In genomic region chr5:30113881-30114760, GRCm38 (mm10) we compare ENCODE assay signal across 8 mouse cellular contexts. TPM values are rescaled to one million over a fixed set of nuclear protein-coding genes. Genes with fewer than 3 reads are reported as not detected.
DNase-seq lines count a peak whose midpoint lies in the region; ATAC-seq and TF ChIP-seq lines count a peak whose summit lies in the region.

No protein-coding gene starts in this region.

- TF ChIP-seq POLR2A in bone marrow macrophage, adult 2 months (IDR thresholded peaks at IDR 0.05; ENCODE audit: borderline replicate concordance, low read depth, low read length): no peak

- H3K4me2 ChIP-seq in forebrain, embryonic 14.5 days (ENCODE audit: low read length): peak overlapping the region; percentile 69
- H3K4me2 ChIP-seq in lung, postnatal 0 days (replicated peaks; ENCODE audit: low read depth, low read length): peak overlapping the region; percentile 86

- H3K4me1 ChIP-seq in E14TG2a.4 (replicated peaks; ENCODE audit: low read depth, low read length): peaks cover 51% of the 10 kb centered on the region
- no peaks in the 10 kb centered on the region for H3K4me1 ChIP-seq in bone marrow macrophage, adult 2 months (ENCODE audit: control insufficient read depth, insufficient read depth, low read length)
- H3K4me1 ChIP-seq in forebrain, embryonic 14.5 days (ENCODE audit: control insufficient read depth, insufficient read depth, low read length): peaks cover 24% of the 10 kb centered on the region
- H3K4me1 ChIP-seq in lung, postnatal 0 days (ENCODE audit: insufficient read depth, low read depth, low read length): peaks cover 3% of the 10 kb centered on the region; the same call in 1 of the 2 replicates

- no peak overlapping the region for H3K27ac ChIP-seq in bone marrow macrophage, adult 2 months (ENCODE audit: insufficient read depth, low read depth, low read length)
- H3K27ac ChIP-seq in forebrain, embryonic 14.5 days (ENCODE audit: low read depth, low read length): no peak overlapping the region; the same call in 1 of the 2 replicates
- H3K27ac ChIP-seq in layer of hippocampus, adult 2 months: no peak overlapping the region
- no peak overlapping the region for H3K27ac ChIP-seq in lung, postnatal 0 days (ENCODE audit: low read length)

- peak overlapping the region; percentile 59 for H3K9ac ChIP-seq in forebrain, embryonic 14.5 days (ENCODE audit: low read length)
- no peak overlapping the region for H3K9ac ChIP-seq in lung, postnatal 0 days (replicated peaks; ENCODE audit: low read depth)

- H3K27me3 ChIP-seq in E14TG2a.4 (ENCODE audit: insufficient read depth, low read length): peaks cover 62% of the 10 kb centered on the region
- H3K27me3 ChIP-seq in forebrain, embryonic 14.5 days (replicated peaks; ENCODE audit: control insufficient read depth, insufficient read depth, low read length): peaks cover 6% of the 10 kb centered on the region; the same call in 1 of the 2 replicates
- peaks cover 25% of the 10 kb centered on the region for H3K27me3 ChIP-seq in lung, postnatal 0 days (replicated peaks; ENCODE audit: insufficient read depth, low read length)

- no peak for TF ChIP-seq EP300 in lung, postnatal 0 days (IDR thresholded peaks at IDR 0.05)

- 4% methylated on average over 102 of the region's 103 CpGs for WGBS in forebrain, embryonic 14.5 days
- WGBS in lung, postnatal 0 days: 2% methylated on average over 94 of the region's 103 CpGs

- intact Hi-C loops in heart, postnatal 14 days (cut with DNase I): loop anchor here (5.0 kb wide), 1 partner anchor 287 kb away; no protein-coding TSS in a partner anchor

- DNase-seq in forebrain, embryonic 14.5 days (ENCODE audit: low spot score): peak; percentile 89
- DNase-seq in heart, postnatal 14 days: peak; percentile 85
- DNase-seq in layer of hippocampus, adult 2 months (ENCODE audit: low spot score in 2 of 2): peak in 1 of 2 experiments; percentile 64
- peak; percentile 75 for DNase-seq in lung, postnatal 0 days (ENCODE audit: low spot score)
- DNase-seq in retina, embryonic 14.5 days (ENCODE audit: low spot score): peak; percentile 91
- DNase-seq in thymus, postnatal 4 days: peak; percentile 94

- H3K9me3 ChIP-seq in E14TG2a.4 (ENCODE audit: low read length): no peaks in the 10 kb centered on the region
- H3K9me3 ChIP-seq in forebrain, embryonic 14.5 days (replicated peaks; ENCODE audit: control insufficient read depth, low read length): no peaks in the 10 kb centered on the region
- H3K9me3 ChIP-seq in lung, postnatal 0 days (ENCODE audit: low read length): no peaks in the 10 kb centered on the region

- ATAC-seq in forebrain, embryonic 14.5 days: peak; percentile 90
- peak; percentile 88 for ATAC-seq in lung, postnatal 0 days

- H3K36me3 ChIP-seq in E14TG2a.4 (ENCODE audit: insufficient read depth, low read length): peaks cover 27% of the 10 kb centered on the region
- peaks cover 60% of the 10 kb centered on the region for H3K36me3 ChIP-seq in forebrain, embryonic 14.5 days (ENCODE audit: control insufficient read depth, insufficient read depth, low read length)
- H3K36me3 ChIP-seq in lung, postnatal 0 days (ENCODE audit: insufficient read depth, low read length): no peaks in the 10 kb centered on the region

- peak overlapping the region; percentile 85 for H3K4me3 ChIP-seq in E14TG2a.4 (replicated peaks; ENCODE audit: low read length)
- H3K4me3 ChIP-seq in bone marrow macrophage, adult 2 months (ENCODE audit: insufficient read depth, low read length): peak overlapping the region; percentile 48
- H3K4me3 ChIP-seq in forebrain, embryonic 14.5 days (ENCODE audit: low read depth, low read length): peak overlapping the region; percentile 43
- peak overlapping the region; percentile 53 for H3K4me3 ChIP-seq in layer of hippocampus, adult 2 months
- H3K4me3 ChIP-seq in lung, postnatal 0 days (ENCODE audit: low read depth, low read length): peak overlapping the region; percentile 45

- TF ChIP-seq CTCF in E14TG2a.4 (conservative IDR thresholded peaks at IDR 0.05; ENCODE audit: low read length): no peak
- peak; percentile 46 for TF ChIP-seq CTCF in bone marrow macrophage, adult 2 months (IDR thresholded peaks at IDR 0.05; ENCODE audit: low read depth, low read length)
- TF ChIP-seq CTCF in layer of hippocampus, adult 2 months (conservative IDR thresholded peaks at IDR 0.05): peak; percentile 79
- TF ChIP-seq CTCF in lung, postnatal 0 days (IDR thresholded peaks at IDR 0.05): peak; percentile 74

RNA-seq across cellular contexts. Expression of gene 3110082J24Rik, which starts 8.2 kb away (rescaled TPM):
- polyA plus RNA-seq in bone marrow macrophage, adult 2 months (2012; ENCODE audit: insufficient read depth, insufficient read length, missing spikeins): not detected in 2 replicates
- 4.6 and 7.1 TPM in 2 replicates for polyA plus RNA-seq in forebrain, embryonic 14.5 days (2014; fragmentation: Nextera tagmentation; extraction: Ambion mirVana)
- total RNA-seq in heart, postnatal 14 days (2021): not detected
- 1 to 10 TPM; 2.0 to 2.6 TPM for total RNA-seq in layer of hippocampus, adult 2 months (2021)
- not detected in 2 replicates for polyA plus RNA-seq in lung, postnatal 0 days (2015; fragmentation: Nextera tagmentation; extraction: Ambion mirVana)

RNA-seq across cellular contexts. Expression of gene Garem2, which starts 9.2 kb away (rescaled TPM):
- not detected in 2 replicates for polyA plus RNA-seq in bone marrow macrophage, adult 2 months (2012; ENCODE audit: insufficient read depth, insufficient read length, missing spikeins)
- polyA plus RNA-seq in forebrain, embryonic 14.5 days (2014; fragmentation: Nextera tagmentation; extraction: Ambion mirVana): 11.3 and 12.7 TPM in 2 replicates
- under 1 TPM; 0.17 to 0.19 TPM for total RNA-seq in heart, postnatal 14 days (2021)
- 10 to 100 TPM; 12.7 to 12.9 TPM for total RNA-seq in layer of hippocampus, adult 2 months (2021)
- polyA plus RNA-seq in lung, postnatal 0 days (2015; fragmentation: Nextera tagmentation; extraction: Ambion mirVana): 0.04 and 0.05 TPM in 2 replicates

RNA-seq across cellular contexts. Expression of gene Tyms, which starts 40.7 kb away (rescaled TPM):
- 27.9 and 29.1 TPM in 2 replicates for polyA plus RNA-seq in bone marrow macrophage, adult 2 months (2012; ENCODE audit: insufficient read depth, insufficient read length, missing spikeins)
- 117 and 142 TPM in 2 replicates for polyA plus RNA-seq in forebrain, embryonic 14.5 days (2014; fragmentation: Nextera tagmentation; extraction: Ambion mirVana)
- 10 to 100 TPM; 11.6 to 13.9 TPM for total RNA-seq in heart, postnatal 14 days (2021)
- 1 to 10 TPM; 5.8 to 7.2 TPM for total RNA-seq in layer of hippocampus, adult 2 months (2021)
- 37.3 and 38.9 TPM in 2 replicates for polyA plus RNA-seq in lung, postnatal 0 days (2015; fragmentation: Nextera tagmentation; extraction: Ambion mirVana)

RNA-seq across cellular contexts. Expression of gene Hadha, which starts 40.8 kb away (rescaled TPM):
- 114 and 117 TPM in 2 replicates for polyA plus RNA-seq in bone marrow macrophage, adult 2 months (2012; ENCODE audit: insufficient read depth, insufficient read length, missing spikeins)
- polyA plus RNA-seq in forebrain, embryonic 14.5 days (2014; fragmentation: Nextera tagmentation; extraction: Ambion mirVana): 64.9 and 65.8 TPM in 2 replicates
- total RNA-seq in heart, postnatal 14 days (2021): 1,000 to 10,000 TPM; 1,294 to 1,315 TPM
- 10 to 100 TPM; 77.8 to 80.9 TPM for total RNA-seq in layer of hippocampus, adult 2 months (2021)
- 107 and 110 TPM in 2 replicates for polyA plus RNA-seq in lung, postnatal 0 days (2015; fragmentation: Nextera tagmentation; extraction: Ambion mirVana)

RNA-seq across cellular contexts. Expression of gene Hadhb, which starts 40.9 kb away (rescaled TPM):
- 67.2 and 75.0 TPM in 2 replicates for polyA plus RNA-seq in bone marrow macrophage, adult 2 months (2012; ENCODE audit: insufficient read depth, insufficient read length, missing spikeins)
- 75.6 and 80.9 TPM in 2 replicates for polyA plus RNA-seq in forebrain, embryonic 14.5 days (2014; fragmentation: Nextera tagmentation; extraction: Ambion mirVana)
- 1,000 to 10,000 TPM; 1,750 to 1,828 TPM for total RNA-seq in heart, postnatal 14 days (2021)
- total RNA-seq in layer of hippocampus, adult 2 months (2021): 10 to 100 TPM; 88.4 to 93.2 TPM
- 104 and 107 TPM in 2 replicates for polyA plus RNA-seq in lung, postnatal 0 days (2015; fragmentation: Nextera tagmentation; extraction: Ambion mirVana)

Comparison
In these comparisons a context has a peak if more than half of its experiments do, and no peak if none do; other contexts are left out.
1. RNA of gene Garem2, which starts 9.2 kb away (polyA plus RNA-seq): 11.3 to 12.7 TPM in forebrain, embryonic 14.5 days; 0.04 to 0.05 TPM in lung, postnatal 0 days and not detected in bone marrow macrophage, adult 2 months; every median in the first group is over 10 times any median in the second.
2. Peak in every context shown above with its lines, with median percentiles within 50 percentile points of each other: H3K4me3 ChIP-seq.